Mouse (Mus musculus) heart, embryonic 15.5 days (tissue): ENCODE data around the gene Cntnap4. TPM values are rescaled to one million over a fixed set of nuclear protein-coding genes. Genes with fewer than 3 reads are reported as not detected.
A peak's percentile ranks its signal among the peaks of the same experiment; 100 is the strongest.

Source experiments
- ATAC-seq: fragments of 200-750 bp; cut with Nextera tagmentation; replicated peaks from 2 replicates; pipeline ENCODE4 v1.8.0; 2017; ENCODE audit warnings: low read depth, moderate TSS enrichment; ENCODE audit not compliant: insufficient number of reproducible peaks, insufficient read depth, low FRiP score
- H3K27ac ChIP-seq: fragments of 300-500 bp; sonication (generic); 2 replicates; pipeline ENCODE4 v1.5.1; 2015; ENCODE audit warnings: mild to moderate bottlenecking, inconsistent platforms
- H3K27me3 ChIP-seq: fragments of 300-500 bp; sonication (generic); 2 replicates; pipeline ENCODE4 v1.6.1; 2015; ENCODE audit warnings: inconsistent platforms
- H3K36me3 ChIP-seq: fragments of 300-500 bp; sonication (generic); 2 replicates; pipeline ENCODE4 v1.6.1; 2015; ENCODE audit warnings: mild to moderate bottlenecking, inconsistent platforms
- H3K4me1 ChIP-seq: fragments of 300-500 bp; sonication (generic); replicated peaks from 2 replicates; pipeline ENCODE4 v1.6.1; 2015; ENCODE audit warnings: inconsistent platforms
- H3K4me2 ChIP-seq: fragments of 300-500 bp; sonication (generic); 2 replicates; pipeline ENCODE4 v1.6.1; 2015; ENCODE audit warnings: inconsistent platforms, mild to moderate bottlenecking, moderate library complexity
- H3K4me3 ChIP-seq: fragments of 300-500 bp; sonication (generic); 2 replicates; pipeline ENCODE4 v1.5.1; 2015; ENCODE audit warnings: mild to moderate bottlenecking, inconsistent platforms
- H3K9ac ChIP-seq: fragments of 300-500 bp; sonication (generic); 2 replicates; pipeline ENCODE4 v1.6.1; 2015; ENCODE audit warnings: mild to moderate bottlenecking, inconsistent platforms
- H3K9me3 ChIP-seq: fragments of 300-500 bp; sonication (generic); replicated peaks from 2 replicates; pipeline ENCODE4 v1.6.1; 2016; ENCODE audit warnings: inconsistent platforms
- WGBS: fragments of 180-500 bp; shearing (Covaris S2); methylation state at CpG from one replicate; pipeline ENCODE4 v1.1.7; 2015; ENCODE audit warnings: mixed read lengths; 5-methylcytosine and 5-hydroxymethylcytosine counted together
- polyA plus RNA-seq: library from polyadenylated mRNA; unstranded; fragments of >200 nt; fragmentation: Nextera tagmentation; extraction: Ambion mirVana; gene quantifications from 2 replicates; pipeline ENCODE4 v1.2.1, GENCODE M21; 2015

Gene Cntnap4
- 0.09 and 0.37 TPM in 2 replicates for polyA plus RNA-seq

DNA sequence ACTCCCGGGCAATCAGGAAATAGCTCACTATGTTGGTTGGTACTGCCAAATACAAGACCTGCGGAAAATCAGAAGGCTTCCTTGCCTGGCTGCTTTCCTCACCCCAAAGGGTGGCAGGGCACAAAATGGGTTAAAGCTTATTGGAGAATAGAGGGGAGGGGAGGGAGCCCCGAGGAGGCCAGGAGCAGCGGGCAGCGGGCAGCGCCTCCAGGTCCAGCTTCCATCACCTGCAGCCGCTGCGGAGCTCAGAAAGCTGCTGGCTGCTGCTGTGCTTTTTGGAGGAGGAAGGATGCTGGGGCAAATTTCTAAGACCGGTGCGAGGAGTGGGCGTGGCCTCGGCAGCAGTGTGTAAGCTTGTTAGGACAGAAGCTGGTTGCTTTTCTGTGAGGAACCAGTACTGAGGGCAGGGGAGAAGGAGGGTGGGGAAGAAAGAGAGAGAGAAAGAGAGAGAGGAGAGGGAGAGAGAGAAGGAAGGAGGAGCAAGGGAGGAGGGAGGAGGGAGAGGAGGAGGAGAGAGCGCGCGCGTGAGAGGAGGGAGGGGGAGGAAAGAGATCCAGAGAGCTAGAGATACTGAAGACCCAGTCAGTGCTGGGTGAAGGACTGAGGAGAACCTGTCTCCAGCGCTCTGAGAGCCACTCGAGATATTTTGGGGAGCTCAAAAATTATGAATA is at the start of gene Cntnap4:
Gene Cntnap4, plus strand, starts transcription at position 573 of the 671 bp plus-strand sequence.
- peak within 1 kb of the TSS; percentile 43 for H3K4me2 ChIP-seq
- peaks cover 29% of the 10 kb centered on the region for H3K27me3 ChIP-seq
- H3K9me3 ChIP-seq = no peaks in the 10 kb centered on the region
- H3K4me1 ChIP-seq = peaks cover 3% of the 10 kb centered on the region
- H3K9ac ChIP-seq = no peak within 1 kb of the TSS
- no peak for ATAC-seq
- H3K4me3 ChIP-seq = peak within 1 kb of the TSS; percentile 7; the same call in 1 of the 2 replicates
- H3K27ac ChIP-seq = no peak within 1 kb of the TSS
- 3% methylated on average over 18 of the region's 18 CpGs for WGBS
- H3K36me3 ChIP-seq = no peaks in the 10 kb centered on the region

DNA sequence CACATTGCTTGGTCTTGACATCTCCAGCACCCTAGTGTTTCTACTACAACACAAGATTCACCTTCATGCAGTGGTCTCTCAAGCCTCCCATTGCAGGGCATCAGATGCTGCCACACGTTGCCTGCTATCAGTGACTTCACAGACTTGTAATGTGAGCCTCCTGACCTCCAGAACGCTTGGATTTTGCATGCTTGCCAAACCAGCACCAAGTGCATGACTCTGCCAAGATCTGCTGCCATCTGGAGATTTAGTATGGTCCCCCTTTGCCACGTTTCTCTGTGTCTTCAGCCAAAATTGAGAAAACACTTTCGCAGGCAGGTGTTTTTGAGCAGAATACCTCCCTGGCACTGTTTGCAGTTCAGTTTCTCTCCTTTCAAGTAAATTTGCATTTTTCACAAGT is 12.5 kb upstream of the Cntnap4 start:
- H3K36me3 ChIP-seq = no peaks in the 10 kb centered on the region
- WGBS = 37% methylated on average over 4 of the region's 4 CpGs
- H3K27ac ChIP-seq = no peak overlapping the region
- no peak for ATAC-seq
- H3K9ac ChIP-seq = no peak overlapping the region
- no peaks in the 10 kb centered on the region for H3K4me1 ChIP-seq
- no peaks in the 10 kb centered on the region; the same call in 1 of the 2 replicates for H3K9me3 ChIP-seq
- no peaks in the 10 kb centered on the region for H3K27me3 ChIP-seq
- no peak overlapping the region for H3K4me3 ChIP-seq
- H3K4me2 ChIP-seq = no peak overlapping the region

DNA sequence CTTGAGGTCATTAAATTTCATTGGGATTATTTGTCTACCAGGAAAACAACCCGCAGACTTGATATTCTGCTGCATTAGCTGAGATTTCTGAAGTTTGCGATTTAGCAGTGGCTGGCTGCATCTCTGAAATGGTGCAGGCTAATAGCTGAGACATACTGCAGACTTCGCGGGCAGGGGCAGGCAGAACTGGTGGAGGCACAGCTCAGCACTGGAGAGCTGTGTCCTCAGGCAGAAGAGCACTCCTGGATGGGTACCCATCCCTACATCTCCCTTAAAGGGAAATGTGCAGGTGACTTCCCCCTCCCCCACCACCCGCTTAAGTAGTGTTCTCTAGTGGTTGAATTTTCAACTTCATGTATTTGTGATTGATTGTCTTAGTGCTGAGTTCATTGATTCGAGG is 698 bp downstream of the Cntnap4 start:
- Histone ChIP-seq H3K4me1 (peaks cover 3% of the 10 kb centered on the region), H3K27ac (no peak overlapping the region), H3K36me3 (no peaks in the 10 kb centered on the region), H3K4me2 (no peak overlapping the region), H3K9me3 (no peaks in the 10 kb centered on the region), H3K9ac (no peak overlapping the region), H3K27me3 (peaks cover 29% of the 10 kb centered on the region), H3K4me3 (no peak overlapping the region)
- no peak for ATAC-seq
- WGBS = 11% methylated on average over 6 of the region's 6 CpGs

DNA sequence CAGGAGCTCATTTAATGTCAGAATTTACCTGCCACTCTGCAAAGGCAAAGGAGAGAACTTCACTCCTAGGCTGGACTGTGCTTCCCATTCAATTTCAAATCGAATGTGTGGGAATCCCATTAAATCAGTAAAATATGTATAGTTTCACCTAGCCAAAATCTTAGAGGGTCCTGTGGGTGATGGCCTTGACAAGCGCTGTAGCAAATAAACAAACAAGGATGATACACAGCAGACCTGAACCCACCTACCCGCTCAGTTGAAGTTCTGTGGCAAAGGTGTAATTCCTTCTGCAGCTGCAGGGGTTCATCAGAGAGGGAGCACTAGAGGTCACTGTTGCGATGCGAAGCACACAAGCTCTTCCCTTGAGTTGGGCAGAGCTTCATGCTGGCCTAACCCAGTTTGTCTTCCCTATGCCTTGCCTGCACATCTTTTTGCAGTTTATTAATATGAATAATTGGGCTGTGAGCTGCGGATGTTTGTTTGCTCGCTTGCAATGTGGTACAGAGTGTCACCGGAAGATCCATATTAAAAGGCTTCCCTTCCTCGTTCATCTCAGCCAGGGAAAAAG is 1.6 kb downstream of the Cntnap4 start:
- peaks cover 3% of the 10 kb centered on the region for H3K4me1 ChIP-seq
- no peaks in the 10 kb centered on the region for H3K9me3 ChIP-seq
- H3K27ac ChIP-seq = no peak overlapping the region
- WGBS = 19% methylated on average over 9 of the region's 9 CpGs
- no peak overlapping the region for H3K4me3 ChIP-seq
- H3K9ac ChIP-seq = no peak overlapping the region
- no peaks in the 10 kb centered on the region for H3K36me3 ChIP-seq
- peaks cover 29% of the 10 kb centered on the region for H3K27me3 ChIP-seq
- no peak overlapping the region for H3K4me2 ChIP-seq
- no peak for ATAC-seq

DNA sequence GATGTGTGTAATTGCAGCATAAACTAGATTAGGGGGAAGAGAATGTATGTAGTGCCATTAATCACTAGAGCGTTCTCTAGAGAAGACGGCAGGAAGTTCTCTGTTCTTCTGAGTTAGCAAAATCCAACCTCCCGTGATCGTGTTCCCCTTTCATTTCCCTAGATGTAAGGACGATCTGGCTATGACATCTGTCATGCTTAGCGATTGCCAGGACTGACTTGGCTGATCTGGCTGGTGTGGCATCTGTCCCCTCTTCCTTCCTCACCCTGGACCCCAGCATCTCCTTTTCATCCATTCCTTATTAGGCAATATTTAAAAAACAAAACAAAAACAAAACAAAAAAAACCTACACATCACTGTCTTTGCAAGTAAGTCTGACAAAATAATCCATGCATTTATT is 11.6 kb downstream of the Cntnap4 start:
- no peak for ATAC-seq
- Histone ChIP-seq H3K4me3 (no peak overlapping the region), H3K4me1 (no peaks in the 10 kb centered on the region), H3K36me3 (no peaks in the 10 kb centered on the region), H3K4me2 (no peak overlapping the region), H3K27me3 (no peaks in the 10 kb centered on the region), H3K27ac (no peak overlapping the region), H3K9me3 (no peaks in the 10 kb centered on the region), H3K9ac (no peak overlapping the region)
- 50% methylated on average over 6 of the region's 6 CpGs for WGBS

DNA sequence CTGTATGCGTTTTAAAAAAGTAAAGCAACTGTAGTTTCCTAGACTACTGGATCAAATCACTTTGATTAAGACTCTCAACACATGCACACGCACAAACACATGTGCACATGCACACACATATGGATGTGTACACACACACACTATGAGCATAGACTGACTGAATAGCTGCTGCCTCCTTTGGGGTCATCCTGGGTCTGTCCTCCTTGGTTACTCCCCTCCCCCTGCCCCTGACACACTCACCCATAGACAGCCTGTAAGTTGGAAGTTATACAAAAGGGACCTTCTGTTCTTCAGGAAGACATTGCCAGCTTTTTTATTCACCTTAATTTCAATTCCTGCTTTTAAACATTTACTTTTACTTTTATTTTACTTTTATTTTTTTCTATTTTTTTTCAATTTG is 13.6 kb downstream of the Cntnap4 start:
- 83% methylated on average over 2 of the region's 2 CpGs for WGBS

DNA sequence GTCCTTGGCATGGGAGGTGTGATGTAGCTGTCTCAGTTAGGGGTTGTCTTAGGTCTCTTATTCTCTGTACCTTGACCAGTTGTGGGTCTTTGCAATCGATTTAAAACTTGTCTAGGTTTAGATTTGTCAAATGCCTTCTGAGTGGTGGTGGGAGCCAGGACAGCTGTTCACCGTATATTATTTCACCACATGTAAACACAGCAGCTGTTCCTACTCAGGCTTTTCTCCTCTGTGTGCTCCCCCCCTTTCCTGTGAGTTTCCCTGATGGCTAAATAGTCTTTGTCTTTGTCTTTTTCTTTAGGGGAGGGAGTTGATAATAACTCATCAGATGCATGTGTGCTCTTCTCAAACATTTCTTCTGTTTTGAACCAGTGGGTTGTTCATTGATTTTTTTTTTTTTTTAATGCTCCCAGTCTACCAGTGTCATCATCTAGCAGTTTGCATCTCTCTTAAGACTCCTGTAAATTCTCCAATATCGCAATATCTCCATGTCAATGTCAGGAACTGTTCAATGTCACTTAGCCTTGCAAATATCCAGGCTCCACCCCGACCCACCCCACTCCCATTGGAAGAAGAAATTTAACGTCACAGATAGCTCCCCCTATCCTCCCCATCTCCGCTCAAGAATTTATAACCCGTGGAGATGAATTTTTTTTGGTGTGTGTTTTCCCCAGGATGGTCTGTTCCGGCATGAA is 18.7 kb downstream of the Cntnap4 start:
- no peak overlapping the region for H3K9ac ChIP-seq
- no peak overlapping the region for H3K27ac ChIP-seq
- H3K4me3 ChIP-seq = no peak overlapping the region
- H3K27me3 ChIP-seq = no peaks in the 10 kb centered on the region
- H3K9me3 ChIP-seq = no peaks in the 10 kb centered on the region
- no peak overlapping the region for H3K4me2 ChIP-seq
- ATAC-seq = no peak
- WGBS = 54% methylated on average over 8 of the region's 8 CpGs
- H3K36me3 ChIP-seq = no peaks in the 10 kb centered on the region
- no peaks in the 10 kb centered on the region for H3K4me1 ChIP-seq

More for the DNA sequence above, 13.6 kb downstream of the Cntnap4 start:
- no peaks in the 10 kb centered on the region for H3K9me3 ChIP-seq
- no peak overlapping the region for H3K27ac ChIP-seq
- no peak overlapping the region for H3K4me3 ChIP-seq
- no peak overlapping the region for H3K9ac ChIP-seq
- no peaks in the 10 kb centered on the region for H3K36me3 ChIP-seq
- H3K4me2 ChIP-seq = no peak overlapping the region
- no peak for ATAC-seq
- no peaks in the 10 kb centered on the region for H3K27me3 ChIP-seq
- H3K4me1 ChIP-seq = no peaks in the 10 kb centered on the region

DNA sequence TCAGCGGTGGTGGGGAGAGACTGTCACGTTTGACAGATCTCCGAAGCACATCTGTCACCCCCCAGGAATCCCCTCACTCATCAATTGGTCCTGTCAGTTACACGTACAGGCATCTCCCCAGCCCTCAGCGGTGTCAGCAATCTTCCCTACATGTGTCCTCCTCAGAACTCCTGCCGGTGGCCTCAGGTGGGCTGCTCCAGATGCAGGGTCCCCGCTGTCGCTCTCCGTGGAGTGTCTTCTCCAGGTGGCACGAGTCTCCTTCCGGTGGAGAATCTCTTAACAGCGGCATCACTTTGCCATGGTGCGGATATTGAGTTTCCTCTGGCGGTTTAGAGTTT is 19.2 kb downstream of the Cntnap4 start:
- whole genome bisulfite sequencing = 58% methylated on average over 14 of the region's 14 CpGs
- no peak for ATAC-seq
- H3K9ac ChIP-seq = no peak overlapping the region

DNA sequence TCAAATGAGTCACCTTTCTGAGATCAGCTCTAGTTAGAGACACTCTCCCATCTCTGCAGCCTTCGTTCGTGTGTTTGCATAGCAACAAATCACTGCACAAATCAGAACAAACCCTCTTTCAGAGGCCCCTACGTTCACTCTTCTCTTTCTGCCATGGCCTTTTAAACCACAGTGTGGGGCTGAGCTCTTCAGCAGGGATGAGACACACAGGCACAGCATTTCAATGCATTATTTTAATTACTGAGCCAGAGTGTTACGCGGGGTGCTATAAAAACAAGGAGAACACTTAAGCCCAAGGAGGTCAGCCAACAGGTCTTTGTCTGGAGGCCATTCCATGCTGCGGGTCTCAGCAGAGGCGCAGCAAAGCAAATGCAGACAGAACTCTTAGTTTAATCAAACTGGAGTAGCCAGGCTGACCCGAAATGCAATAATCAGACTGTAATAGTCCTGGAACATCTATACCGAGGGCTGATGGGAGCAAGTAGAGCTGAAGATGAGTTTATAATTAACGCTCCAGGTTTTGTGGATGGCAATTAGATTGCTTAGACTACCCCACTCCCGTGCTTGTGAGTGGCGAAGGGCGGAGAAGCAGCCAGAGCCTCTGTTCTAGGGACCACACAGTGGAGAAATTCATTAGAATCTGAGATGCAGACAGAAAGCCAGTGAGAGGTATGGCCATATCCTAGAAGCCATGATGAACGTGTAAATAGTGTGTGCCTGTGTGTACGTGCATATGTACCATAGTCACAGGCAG is 26.4 kb downstream of the Cntnap4 start:
- WGBS = 71% methylated on average over 15 of the region's 15 CpGs
- no peaks in the 10 kb centered on the region for H3K9me3 ChIP-seq
- no peaks in the 10 kb centered on the region for H3K27me3 ChIP-seq
- no peak overlapping the region for H3K27ac ChIP-seq
- no peak overlapping the region for H3K9ac ChIP-seq
- H3K4me3 ChIP-seq = no peak overlapping the region
- no peaks in the 10 kb centered on the region for H3K36me3 ChIP-seq
- no peak for ATAC-seq
- no peak overlapping the region for H3K4me2 ChIP-seq
- no peaks in the 10 kb centered on the region for H3K4me1 ChIP-seq

More for the DNA sequence above, 19.2 kb downstream of the Cntnap4 start:
- Histone ChIP-seq H3K4me1 (no peaks in the 10 kb centered on the region), H3K27me3 (no peaks in the 10 kb centered on the region), H3K4me3 (no peak overlapping the region), H3K9me3 (no peaks in the 10 kb centered on the region), H3K36me3 (no peaks in the 10 kb centered on the region), H3K27ac (no peak overlapping the region), H3K4me2 (no peak overlapping the region)

DNA sequence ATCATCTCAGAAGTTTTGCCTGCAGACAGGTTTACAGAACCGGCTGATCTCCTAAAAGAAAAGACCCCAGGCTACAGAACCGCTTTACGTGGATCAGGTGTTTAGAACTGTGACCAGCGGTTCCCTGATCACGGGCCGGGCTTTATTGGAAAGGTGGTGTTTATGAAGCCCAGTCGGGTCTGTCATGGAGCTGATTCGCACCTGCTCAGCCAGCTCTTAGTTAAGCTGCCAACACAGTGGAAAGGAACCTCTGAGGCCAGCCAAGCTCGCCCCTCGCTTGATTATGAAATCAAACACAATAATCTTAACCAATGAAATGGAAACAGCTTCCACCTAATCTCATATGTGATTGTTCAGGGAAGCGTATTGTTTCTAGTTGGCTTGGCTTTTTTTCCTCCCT is 30.1 kb downstream of the Cntnap4 start:
- no peaks in the 10 kb centered on the region for H3K4me1 ChIP-seq
- no peak overlapping the region for H3K4me2 ChIP-seq
- H3K4me3 ChIP-seq = no peak overlapping the region
- H3K36me3 ChIP-seq = no peaks in the 10 kb centered on the region
- no peak overlapping the region for H3K27ac ChIP-seq
- no peaks in the 10 kb centered on the region for H3K27me3 ChIP-seq
- H3K9me3 ChIP-seq = no peaks in the 10 kb centered on the region
- no peak for ATAC-seq
- no peak overlapping the region for H3K9ac ChIP-seq
- 85% methylated on average over 11 of the region's 11 CpGs for WGBS

DNA sequence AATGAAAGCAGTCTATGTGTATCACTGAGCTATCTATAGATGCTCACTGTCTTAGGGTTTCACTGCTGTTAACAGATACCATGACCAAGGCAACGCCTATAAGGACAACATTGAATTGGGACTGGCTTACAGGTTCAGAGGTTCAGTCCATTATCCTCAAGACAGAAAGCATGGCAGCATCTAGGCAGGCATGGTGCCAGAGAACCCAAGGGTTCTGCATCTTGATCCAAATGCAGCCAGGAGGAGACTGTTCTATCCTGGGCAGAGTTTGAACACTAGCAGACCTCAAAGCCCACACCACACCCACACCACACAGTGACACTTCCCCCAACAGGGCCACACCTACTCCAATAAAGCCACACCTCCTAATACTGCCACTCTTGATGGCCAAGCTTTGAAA is 31.3 kb downstream of the Cntnap4 start:
- Histone ChIP-seq H3K9me3 (no peaks in the 10 kb centered on the region), H3K4me2 (no peak overlapping the region), H3K4me1 (no peaks in the 10 kb centered on the region), H3K36me3 (no peaks in the 10 kb centered on the region), H3K27me3 (no peaks in the 10 kb centered on the region), H3K4me3 (no peak overlapping the region), H3K27ac (no peak overlapping the region), H3K9ac (no peak overlapping the region)
- no peak for ATAC-seq
- 64% methylated on average over 1 of the region's 1 CpGs for WGBS
